Mouse (Mus musculus): ENCODE results near the gene Psmg1. TPM values are rescaled to one million over a fixed set of nuclear protein-coding genes. Genes with fewer than 3 reads are reported as not detected.
A peak's percentile ranks its signal among the peaks of the same experiment; 100 is the strongest.
"Not testable (repeated sequence)": the region's sequence is repeated elsewhere in the genome, so short reads cannot be mapped to it uniquely, and the experiment has no call there.

Gene Psmg1
- total RNA-seq (2021) = 10 to 100 TPM in 1 of 2 experiments, 1 to 10 TPM in 1; 9.5 to 10.3 TPM
- long read RNA-seq, experiment 1, transcript Psmg1-201 (7 exons, 1,044 nt) = major isoform, 25 of 27 reads
- long read RNA-seq, experiment 1, partial matches to known transcripts = 1 of 27 reads
- long read RNA-seq, experiment 1, other reads (novel, unspliced or antisense) = 1 of 27 reads
- long read RNA-seq, experiment 2, transcript Psmg1-201 (7 exons, 1,044 nt) = major isoform, 24 of 27 reads
- long read RNA-seq, experiment 2, partial matches to known transcripts = 1 of 27 reads
- long read RNA-seq, experiment 2, other reads (novel, unspliced or antisense) = 2 of 27 reads

DNA sequence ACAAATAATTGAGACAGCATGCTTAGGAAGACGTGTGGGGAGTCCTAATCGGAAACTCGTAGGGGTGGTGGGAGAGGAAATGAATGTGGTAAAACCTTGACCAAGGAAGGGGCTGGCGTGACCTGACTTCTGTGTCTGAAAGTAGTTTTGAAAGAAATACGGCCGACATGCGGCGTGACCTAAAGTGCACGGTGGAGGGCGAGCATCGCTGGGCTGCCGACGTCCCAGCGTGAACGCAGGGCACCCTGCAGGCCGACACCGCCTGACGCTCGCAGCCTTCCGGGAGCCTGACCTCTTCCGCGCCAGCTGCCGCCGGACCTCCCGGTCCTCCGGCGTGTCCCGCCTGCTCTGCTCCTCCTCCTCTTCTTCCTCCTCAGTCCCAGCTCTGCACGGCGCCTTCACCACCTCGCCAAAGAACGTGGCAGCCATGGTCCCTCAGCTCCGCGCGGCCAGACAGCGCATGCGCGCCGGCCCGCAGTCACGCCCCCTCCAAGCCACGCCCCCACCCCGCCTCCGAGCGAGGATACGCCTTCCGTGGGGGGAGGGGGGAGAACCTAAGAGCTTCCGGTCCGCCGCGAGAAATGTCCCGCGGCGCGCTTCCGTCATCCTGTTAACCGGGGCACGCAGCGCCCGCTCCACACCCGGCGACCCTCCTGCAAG lies at the start of gene Psmg1:
Gene Psmg1 (minus strand): TSS at position 499 of the 660 bp plus-strand sequence.
- DNase-seq = peak; percentile 95

DNA sequence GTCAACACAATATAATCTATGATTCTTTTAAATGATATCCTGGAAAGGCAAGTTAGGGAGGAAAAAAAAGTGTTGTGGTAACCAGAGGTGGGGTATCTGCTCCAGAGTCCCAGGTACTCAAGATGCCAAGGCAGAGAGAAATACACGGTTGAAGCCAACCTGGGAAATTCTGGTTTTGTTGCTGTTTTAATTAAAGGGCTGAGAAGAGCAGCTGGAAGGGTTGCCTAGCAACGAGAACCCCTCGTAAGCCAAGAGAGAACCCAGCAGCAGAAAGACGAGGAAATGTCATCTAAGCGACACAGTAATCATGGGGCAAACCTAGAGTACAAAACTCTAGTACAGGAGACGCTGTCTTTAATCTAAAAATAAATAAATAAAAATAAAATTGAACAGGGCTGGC lies 48.8 kb upstream of the Psmg1 start:
- DNase-seq = no peak

DNA sequence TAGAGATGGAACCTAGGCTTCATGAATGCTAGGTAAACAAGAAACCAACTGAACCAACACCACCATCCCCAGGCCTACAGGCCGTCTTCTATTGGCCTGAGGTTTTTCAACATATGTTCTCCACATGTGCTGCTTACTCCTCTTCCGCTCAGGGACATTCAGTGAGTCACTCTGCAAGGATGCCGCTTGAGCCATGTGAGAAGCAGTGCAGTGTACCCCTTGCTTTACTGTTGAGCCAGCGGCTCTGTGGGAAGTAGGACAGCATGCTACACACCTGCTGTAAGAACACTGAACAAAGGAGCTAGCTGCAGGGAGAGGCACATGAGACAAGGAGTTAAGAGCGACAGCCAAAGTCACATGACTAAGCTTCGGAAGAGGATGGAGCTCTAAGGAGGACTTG lies 43.7 kb upstream of the Psmg1 start:
- DNase-seq = no peak

DNA sequence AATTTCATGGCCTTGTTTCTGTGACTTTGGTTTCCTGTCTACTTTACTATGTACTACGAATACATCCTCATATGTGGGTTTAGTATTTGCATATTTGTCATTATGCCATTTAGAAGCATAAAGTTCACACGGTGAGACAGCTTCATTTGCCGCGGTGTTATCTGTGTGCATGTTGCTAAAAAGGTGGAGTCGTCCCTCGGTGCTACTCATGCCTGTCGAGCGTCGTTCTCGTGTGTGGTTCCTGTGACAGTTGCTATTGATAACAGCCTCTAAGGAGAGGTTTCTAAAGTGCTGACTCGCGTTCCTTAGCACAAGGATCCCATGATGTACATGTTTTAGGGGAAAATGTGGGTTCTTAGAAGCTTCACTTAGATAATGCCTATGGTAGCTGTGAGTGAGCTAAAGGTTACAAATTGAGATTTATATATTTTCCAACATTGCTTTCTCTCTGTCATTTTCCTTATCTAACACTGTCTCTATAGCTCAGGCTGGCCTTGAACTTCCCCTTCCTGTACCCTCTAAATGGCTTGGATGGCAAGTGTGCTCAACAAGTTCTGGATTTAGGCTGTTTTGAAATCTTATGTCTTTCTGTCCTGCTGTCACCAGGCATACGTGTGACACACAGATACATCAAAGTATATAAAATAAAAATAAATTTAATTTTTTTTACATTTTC lies 41.7 kb upstream of the Psmg1 start:
- DNase-seq = no peak

DNA sequence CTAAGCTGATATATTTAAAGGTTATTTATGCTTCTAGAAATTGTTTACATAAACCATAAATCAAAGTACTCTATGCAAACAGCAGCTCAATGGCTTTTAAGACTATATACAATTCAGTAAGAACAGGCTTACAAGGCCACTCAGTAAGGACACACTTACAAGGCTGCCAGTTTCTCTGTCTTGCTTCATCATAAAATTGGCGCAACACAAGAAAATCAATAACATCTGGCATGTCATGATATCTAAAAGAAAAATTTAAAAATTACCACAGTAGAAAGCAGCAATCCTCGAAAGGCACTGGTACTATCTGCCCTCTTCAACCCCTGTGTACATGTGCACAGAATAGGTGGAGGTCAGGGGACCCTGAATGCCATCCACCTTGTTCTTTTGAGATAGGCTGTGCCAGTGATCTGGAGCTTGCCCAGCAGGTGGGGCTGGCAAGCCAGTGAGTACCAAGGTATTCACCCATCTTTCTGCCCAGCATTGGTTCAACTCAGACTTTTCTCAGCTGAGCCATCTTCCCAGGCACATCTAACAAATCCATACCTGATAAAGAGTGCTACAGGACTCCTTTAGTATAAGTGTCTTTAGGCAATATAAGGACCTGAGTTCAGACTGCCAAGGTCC lies 39.8 kb upstream of the Psmg1 start:
- no peak for DNase-seq

DNA sequence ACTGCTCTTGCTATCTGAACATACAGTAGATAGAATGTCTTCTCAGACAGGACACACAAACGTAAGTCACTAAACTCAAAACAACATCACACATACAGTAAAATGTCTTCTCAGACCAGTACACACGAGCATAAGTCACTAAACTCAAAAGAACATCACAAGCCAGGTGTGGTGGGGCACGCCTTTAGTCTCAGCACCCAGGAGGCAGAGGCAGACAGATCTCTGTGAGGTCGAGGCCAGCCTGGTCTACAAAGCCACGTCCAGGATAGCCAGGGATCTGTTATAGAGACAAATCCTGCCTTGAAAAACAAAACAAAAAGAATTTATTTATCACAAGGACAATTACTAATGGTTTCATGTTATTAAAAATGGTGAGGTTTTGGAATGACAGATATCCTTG lies 35.5 kb upstream of the Psmg1 start:
- no peak for DNase-seq

DNA sequence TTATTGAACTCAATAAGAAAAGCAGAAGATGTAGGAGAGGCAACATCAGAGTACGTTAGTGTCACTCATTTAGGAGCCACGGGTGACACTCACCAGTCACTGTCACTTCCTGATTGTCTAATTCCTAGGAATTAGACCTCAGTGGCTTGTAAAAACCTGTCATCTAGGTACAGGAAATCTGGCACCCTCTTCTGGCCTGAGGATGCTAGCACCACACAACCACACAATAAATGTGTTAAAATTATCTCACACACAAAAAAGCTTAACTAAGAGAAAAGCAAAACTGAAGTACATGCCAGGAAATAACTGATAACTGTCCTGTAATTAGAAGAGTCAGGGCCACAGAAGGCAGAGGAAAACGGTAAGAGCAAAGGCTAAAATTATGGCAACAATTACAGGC lies 34.5 kb upstream of the Psmg1 start:
- DNase-seq = no peak

DNA sequence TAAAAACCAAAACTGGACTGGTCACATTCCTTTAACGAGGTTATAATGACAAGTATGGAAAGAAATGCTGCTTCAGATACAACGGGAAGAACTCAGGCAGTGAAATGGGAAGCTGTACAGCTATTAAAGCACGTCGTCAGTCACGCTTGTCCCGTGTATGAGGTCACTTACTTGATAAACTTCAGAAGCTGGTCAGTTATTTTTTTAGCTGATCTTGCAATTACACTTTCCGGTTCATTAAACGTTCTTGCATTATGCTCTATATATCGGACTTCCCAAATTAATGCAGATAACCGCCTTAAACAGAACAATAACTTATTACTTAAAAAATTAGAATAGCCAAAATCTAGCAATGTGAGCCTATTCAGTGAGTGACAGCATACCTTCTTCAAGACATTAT lies 30.3 kb upstream of the Psmg1 start:
- no peak for DNase-seq

DNA sequence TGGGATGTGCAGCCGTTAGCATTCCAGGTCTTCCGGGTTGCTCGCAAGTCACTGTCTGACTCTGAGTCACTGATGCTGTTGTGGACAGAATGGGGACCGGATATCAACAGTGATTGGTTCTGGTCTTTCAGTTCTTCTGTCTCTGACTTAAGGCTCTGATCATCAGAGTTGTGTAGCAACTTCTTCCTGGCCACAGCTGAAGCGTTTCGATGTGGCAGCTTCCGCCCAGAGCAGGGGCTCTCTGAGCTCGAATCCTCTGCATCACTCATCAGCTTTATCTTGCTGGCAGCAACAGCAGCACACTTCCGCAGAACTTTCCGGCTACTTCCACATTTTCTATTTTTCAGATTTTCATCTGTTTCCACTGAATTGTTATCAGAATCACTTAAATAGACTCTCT lies 18.4 kb upstream of the Psmg1 start:
- not testable (repeated sequence) for DNase-seq

DNA sequence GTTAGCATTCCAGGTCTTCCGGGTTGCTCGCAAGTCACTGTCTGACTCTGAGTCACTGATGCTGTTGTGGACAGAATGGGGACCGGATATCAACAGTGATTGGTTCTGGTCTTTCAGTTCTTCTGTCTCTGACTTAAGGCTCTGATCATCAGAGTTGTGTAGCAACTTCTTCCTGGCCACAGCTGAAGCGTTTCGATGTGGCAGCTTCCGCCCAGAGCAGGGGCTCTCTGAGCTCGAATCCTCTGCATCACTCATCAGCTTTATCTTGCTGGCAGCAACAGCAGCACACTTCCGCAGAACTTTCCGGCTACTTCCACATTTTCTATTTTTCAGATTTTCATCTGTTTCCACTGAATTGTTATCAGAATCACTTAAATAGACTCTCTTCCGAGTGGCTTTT lies 13.5 kb upstream of the Psmg1 start:
- not testable (repeated sequence) for DNase-seq

DNA sequence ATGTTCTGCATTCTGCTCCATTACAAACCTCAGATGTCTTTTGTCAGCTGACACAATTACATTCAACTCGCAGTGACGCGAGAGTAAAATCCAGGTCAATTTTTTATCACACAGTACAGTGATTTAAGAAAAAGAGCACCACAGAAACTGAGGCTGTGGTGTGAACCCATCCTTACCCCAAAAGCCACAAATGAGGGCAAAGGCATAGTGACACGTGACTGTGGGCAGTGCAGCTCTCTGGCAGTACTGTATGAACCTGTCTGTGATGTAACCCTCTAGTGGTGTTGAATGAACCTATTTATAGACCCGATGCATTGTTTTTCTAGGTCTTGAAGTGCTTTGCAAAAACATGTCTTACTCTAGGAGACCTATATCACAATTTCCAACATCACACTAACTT lies 8.5 kb upstream of the Psmg1 start:
- no peak for DNase-seq

DNA sequence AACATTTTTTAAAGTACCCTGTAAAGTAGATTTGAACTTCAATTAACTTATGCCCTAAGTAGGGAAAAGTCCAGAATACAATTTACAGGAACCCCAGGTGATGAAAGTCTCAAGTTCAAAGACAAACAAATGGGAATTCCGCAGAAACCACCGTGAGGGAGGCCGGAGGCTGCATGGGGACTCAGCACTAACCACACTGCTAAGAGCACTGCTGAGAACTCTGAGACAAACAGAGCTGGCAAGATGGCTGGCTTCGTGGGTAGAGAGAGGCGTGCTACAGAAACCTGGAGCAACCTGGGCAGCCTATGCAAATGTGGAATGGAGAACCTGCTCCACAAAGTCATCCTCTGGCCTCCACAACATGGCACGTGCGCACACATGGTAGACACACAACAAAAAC lies 5.4 kb upstream of the Psmg1 start:
- DNase-seq = no peak

DNA sequence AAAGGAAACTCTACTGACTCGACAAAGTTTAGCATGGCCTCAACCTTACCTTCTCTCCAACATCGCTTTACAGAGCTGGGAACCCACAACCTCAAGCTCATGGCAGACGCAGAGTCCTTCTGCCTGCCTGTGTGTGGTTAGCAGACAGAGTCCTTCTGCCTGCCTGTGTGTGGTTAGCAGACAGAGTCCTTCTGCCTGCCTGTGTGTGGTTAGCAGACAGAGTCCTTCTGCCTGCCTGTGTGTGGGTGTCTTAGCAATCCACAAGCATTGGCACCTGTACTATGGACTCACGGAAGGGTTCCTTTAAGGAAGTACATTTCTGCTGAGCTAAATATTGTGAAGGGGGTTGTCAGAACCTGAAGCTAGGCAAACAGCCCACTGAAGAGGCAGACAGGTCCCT lies 3.8 kb upstream of the Psmg1 start:
- DNase-seq = not testable (repeated sequence)

DNA sequence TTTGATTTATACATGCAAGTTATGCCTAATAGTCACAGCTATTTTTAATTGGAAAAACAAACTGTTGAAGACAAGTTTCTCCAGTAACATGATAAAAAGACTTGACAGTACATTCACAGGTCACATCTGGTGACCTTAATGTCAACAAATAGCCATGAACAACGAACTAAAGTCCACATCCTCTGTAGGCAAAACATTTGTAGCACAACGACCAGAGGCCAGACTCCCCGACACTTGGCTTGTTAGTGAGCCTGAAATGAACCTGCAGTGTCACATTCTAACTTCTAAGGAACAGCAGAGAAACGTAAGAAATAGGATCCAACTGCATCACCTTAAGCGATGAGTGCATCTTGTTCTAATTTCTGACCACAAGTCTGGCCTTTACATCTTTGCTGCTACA lies 1.8 kb upstream of the Psmg1 start:
- DNase-seq = no peak

DNA sequence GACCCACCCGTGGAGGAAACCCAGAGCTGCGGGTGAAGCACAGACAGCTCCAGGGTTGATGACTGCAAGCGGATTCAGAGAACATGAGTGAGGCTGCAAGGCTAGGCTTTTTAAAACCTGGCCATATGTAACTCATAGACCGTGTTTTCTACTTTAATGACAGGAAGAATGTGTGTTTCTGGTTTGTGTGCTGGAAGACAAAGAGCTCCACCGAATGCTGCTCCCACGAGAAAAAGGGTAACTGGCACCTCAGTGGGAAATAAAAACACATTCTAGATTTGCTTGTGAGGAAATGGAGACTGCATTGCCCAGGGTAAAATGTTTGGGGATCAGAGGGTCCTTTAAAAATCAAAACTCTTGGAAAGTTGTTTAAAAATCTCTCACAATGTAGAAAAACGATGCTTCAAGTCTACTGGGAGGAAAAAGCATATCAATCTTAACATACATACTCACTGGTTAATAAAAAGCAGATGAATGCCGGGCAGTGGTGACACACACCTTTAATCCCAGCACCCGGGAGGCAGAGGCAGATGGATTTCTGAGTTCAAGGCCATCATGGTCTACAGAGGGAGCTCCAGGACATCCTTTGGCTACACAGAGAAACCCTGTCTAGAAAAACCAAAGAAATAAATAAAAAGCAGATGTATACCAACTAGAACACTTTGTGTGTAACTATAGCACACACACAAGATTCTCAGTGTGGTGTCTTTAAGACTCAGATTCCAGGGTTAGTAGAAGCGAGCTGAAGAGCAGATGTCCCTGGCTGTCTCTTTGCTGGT lies 551 bp upstream of the Psmg1 start:
- DNase-seq = no peak

DNA sequence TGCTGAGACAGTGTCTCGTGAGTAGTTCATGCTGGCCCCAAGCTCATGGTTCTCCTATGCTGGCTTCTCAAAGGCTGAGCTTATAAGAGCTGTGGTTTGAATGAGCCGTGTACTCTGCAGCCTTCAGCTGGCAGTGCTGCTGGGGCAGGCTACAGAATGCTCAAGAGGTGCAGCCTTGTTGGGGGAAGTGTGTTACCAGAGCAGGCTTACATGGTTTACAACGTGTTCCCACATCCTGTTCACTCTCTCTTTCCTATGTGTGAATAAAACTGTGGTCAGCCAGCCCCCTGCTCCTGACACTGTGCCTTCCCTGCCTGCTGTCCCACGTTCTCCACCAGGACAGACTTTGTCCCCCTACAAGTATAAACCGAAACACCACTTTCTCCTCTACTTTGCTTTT lies 5.8 kb downstream of the Psmg1 start:
- no peak for DNase-seq

DNA sequence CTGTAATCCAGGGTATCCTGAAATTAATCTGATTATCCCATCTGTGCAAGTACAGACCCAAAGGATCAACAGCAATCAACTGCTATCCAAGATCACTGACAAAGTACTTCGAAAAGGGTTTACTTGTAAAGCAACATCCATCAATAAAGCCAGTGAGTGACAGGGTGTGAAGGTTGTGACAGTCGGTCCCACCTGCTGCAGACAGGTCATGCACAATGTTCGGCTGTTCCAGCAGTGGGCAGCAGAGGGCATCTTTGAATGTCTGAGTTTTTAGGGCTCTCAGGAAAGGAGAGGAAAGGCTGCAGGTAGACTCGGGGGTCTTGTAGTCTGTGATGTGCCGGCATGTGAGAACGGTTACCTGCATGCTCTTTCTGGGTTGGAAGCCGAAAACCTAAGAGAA lies 7.2 kb downstream of the Psmg1 start:
- DNase-seq = no peak

DNA sequence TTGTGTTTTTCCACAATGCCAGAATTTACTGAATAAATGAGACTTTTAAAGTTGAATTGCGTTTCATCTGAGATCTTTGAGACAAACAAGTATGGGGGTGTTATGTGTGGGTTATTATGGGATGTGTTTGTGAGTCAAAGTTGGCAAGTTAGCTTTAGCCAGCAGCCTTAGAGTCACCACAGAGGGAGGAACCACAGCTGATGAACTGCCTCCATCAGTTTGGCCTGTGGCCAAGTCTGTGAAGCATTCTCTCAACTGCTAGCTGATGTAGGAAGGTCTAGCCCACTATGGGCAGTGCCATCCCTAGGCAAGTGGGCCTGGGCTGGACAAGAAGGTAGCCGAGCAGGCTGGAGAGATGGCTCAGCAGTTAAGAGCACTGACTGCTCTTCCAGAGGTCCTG lies 19.9 kb downstream of the Psmg1 start:
- no peak for DNase-seq

DNA sequence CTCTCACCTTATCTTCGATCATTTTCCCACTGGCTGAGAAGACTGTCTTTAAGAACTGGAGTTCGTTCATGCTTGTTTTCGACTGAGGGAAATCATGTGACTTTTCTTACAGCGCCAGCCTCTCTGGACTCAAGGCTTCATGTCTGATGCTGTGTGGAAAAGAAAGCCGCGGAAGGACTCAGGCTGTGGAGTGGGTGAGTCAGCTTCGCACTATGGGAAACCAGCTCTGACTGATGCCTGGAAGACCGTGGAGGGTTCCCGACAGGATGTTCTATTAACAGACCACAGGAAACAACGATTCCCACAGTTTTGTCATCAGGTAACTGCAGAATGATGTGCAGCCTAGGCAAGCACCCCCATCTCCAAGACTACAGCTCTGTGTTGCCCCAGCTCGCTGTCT lies 23.3 kb downstream of the Psmg1 start:
- DNase-seq = no peak

DNA sequence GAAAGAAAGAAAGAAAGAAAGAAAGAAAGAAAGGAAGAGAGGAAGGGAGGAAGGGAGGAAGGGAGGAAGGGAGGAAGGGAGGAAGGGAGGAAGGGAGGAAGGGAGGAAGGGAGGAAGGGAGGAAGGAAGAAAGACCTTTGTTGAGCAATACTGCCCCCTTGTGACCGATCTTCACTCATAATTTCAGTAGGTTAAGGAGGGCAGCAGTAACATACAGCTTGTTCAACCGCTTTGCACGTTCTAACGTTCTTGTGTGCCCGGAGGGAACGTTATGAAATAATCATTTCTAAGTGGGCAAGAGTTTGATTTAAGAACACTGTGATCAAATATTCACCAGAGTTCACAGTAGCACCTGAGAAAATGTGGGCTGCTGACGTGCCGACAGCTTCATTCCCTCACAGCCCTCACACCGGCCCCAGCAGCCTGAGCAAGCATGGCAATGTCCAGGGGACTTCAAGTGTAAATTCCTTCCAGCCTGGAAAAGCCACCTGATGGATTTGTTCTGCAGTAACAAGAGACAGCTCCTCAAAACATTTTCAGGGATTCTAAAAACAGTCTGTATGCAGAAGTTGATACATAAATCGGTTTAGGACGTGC lies 26.2 kb downstream of the Psmg1 start:
- no peak for DNase-seq

DNA sequence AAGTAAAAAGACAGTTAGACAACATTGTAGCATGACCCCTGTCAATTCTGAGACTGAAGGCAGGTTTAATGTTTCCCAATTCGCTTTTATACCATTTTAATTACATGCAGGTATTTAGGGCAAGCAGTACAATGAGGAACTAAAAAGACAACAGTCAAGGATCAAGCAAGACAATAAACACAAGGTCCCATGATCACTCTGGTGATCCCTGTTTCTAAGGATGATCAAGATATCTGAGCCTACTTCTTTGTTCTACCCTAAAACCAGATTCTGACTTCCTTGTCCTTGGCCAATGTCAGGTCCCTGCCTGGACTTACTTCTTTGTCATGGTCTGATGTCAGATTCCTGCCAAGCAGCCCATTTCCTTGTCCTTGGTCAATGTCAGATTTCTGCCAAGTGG lies 29.3 kb downstream of the Psmg1 start:
- not testable (repeated sequence) for DNase-seq

DNA sequence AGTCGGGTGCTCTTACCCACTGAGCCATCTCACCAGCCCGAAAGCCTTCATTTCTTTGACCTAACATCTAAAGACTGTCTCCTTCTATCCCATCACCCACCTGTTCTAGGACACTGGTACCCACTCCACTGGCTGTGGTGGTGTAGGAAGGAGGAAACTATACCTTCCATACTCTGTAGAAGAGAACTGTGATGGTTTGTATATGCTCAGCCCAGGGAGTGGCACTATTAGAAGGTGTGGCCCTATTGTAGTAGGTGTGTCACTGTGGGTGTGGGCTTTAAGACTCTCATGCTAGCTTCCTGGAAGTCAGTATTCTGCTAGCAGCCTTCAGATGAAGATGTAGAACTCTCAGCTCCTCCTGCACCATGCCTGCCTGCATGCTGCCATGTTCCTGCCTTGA lies 30.1 kb downstream of the Psmg1 start:
- DNase-seq = not testable (repeated sequence)

Measured in gastrocnemius, postnatal 25 days (tissue).